7 mouse cellular contexts compared by ENCODE assay signal in genomic region chr1:165618201-165618624, GRCm38 (mm10). TPM values are rescaled to one million over a fixed set of nuclear protein-coding genes. Genes with fewer than 3 reads are reported as not detected.
DNase-seq lines count a peak whose midpoint lies in the region; ATAC-seq and TF ChIP-seq lines count a peak whose summit lies in the region.

No protein-coding gene starts in this region.

- ATAC-seq in midbrain, embryonic 14.5 days (ENCODE audit: low FRiP score, low TSS enrichment), result no peak
- no peak for ATAC-seq in forebrain, embryonic 12.5 days (ENCODE audit: low FRiP score)
- ATAC-seq in heart, embryonic 13.5 days (ENCODE audit: extremely low read depth, insufficient number of reproducible peaks, low FRiP score, low TSS enrichment), result peak; percentile 59; the same call in 1 of the 2 replicates
- ATAC-seq in liver, embryonic 11.5 days (replicated peaks; ENCODE audit: low FRiP score), result 0 out of 2 replicates have a peak, but pooled peaks have one; percentile 30

- TF ChIP-seq POLR2A in thymus, adult 2 months (IDR thresholded peaks at IDR 0.05; ENCODE audit: control insufficient read depth, extremely low read depth, insufficient read depth, low read length, poor library complexity), result no peak

- 63% methylated on average over 9 of the region's 9 CpGs for WGBS in midbrain, embryonic 10.5 days
- WGBS in midbrain, embryonic 14.5 days, result 48% methylated on average over 9 of the region's 9 CpGs
- 59% methylated on average over 9 of the region's 9 CpGs for WGBS in forebrain, embryonic 12.5 days
- 22% methylated on average over 9 of the region's 9 CpGs for WGBS in heart, embryonic 13.5 days
- WGBS in liver, embryonic 11.5 days, result 63% methylated on average over 9 of the region's 9 CpGs
- 86% methylated on average over 9 of the region's 9 CpGs for WGBS in thymus, adult 2 months

- peaks cover 55% of the 10 kb centered on the region for H3K36me3 ChIP-seq in midbrain, embryonic 10.5 days
- H3K36me3 ChIP-seq in midbrain, embryonic 14.5 days (ENCODE audit: control insufficient read depth, insufficient read depth, low read length), result peaks cover 10% of the 10 kb centered on the region
- H3K36me3 ChIP-seq in forebrain, embryonic 12.5 days (replicated peaks), result peaks cover 30% of the 10 kb centered on the region
- H3K36me3 ChIP-seq in heart, embryonic 13.5 days, result peaks cover 38% of the 10 kb centered on the region
- H3K36me3 ChIP-seq in liver, embryonic 11.5 days (ENCODE audit: control insufficient read depth, insufficient read depth, low read length), result peaks cover 6% of the 10 kb centered on the region; the same call in 1 of the 2 replicates
- no peaks in the 10 kb centered on the region for H3K36me3 ChIP-seq in thymus, adult 2 months (ENCODE audit: control insufficient read depth, insufficient read depth, low read length)

- TF ChIP-seq CTCF in thymus, adult 2 months (IDR thresholded peaks at IDR 0.05; ENCODE audit: borderline replicate concordance, control insufficient read depth, extremely low read depth, insufficient read depth, low read length, poor library complexity), result no peak

- H3K4me3 ChIP-seq in midbrain, embryonic 10.5 days, result no peak overlapping the region
- H3K4me3 ChIP-seq in midbrain, embryonic 14.5 days (replicated peaks; ENCODE audit: low read depth, low read length), result no peak overlapping the region
- no peak overlapping the region for H3K4me3 ChIP-seq in forebrain, embryonic 12.5 days (replicated peaks)
- H3K4me3 ChIP-seq in heart, embryonic 13.5 days, result 0 out of 2 replicates have a peak overlapping the region, but pooled peaks have one; percentile 3
- no peak overlapping the region for H3K4me3 ChIP-seq in liver, embryonic 11.5 days (ENCODE audit: low read depth, low read length)
- no peak overlapping the region for H3K4me3 ChIP-seq in thymus, adult 2 months (ENCODE audit: control insufficient read depth, insufficient read depth, low read length)

- no peak overlapping the region for H3K9ac ChIP-seq in midbrain, embryonic 14.5 days (replicated peaks; ENCODE audit: low read length)
- no peak overlapping the region for H3K9ac ChIP-seq in forebrain, embryonic 12.5 days
- peak overlapping the region; percentile 47 for H3K9ac ChIP-seq in heart, embryonic 13.5 days
- no peak overlapping the region for H3K9ac ChIP-seq in liver, embryonic 11.5 days (ENCODE audit: low read depth, low read length)

- H3K27me3 ChIP-seq in midbrain, embryonic 10.5 days (ENCODE audit: low read depth, poor library complexity, severe bottlenecking), result no peaks in the 10 kb centered on the region
- H3K27me3 ChIP-seq in midbrain, embryonic 14.5 days (ENCODE audit: control insufficient read depth, insufficient read depth, low read length), result no peaks in the 10 kb centered on the region
- H3K27me3 ChIP-seq in forebrain, embryonic 12.5 days, result no peaks in the 10 kb centered on the region
- H3K27me3 ChIP-seq in heart, embryonic 13.5 days (replicated peaks), result no peaks in the 10 kb centered on the region
- H3K27me3 ChIP-seq in liver, embryonic 11.5 days (replicated peaks; ENCODE audit: control insufficient read depth, insufficient read depth, low read length), result no peaks in the 10 kb centered on the region
- no peaks in the 10 kb centered on the region for H3K27me3 ChIP-seq in thymus, adult 2 months (ENCODE audit: control insufficient read depth, insufficient read depth, low read length)

- peak overlapping the region; percentile 78 for H3K27ac ChIP-seq in midbrain, embryonic 10.5 days (replicated peaks)
- no peak overlapping the region for H3K27ac ChIP-seq in midbrain, embryonic 14.5 days (replicated peaks; ENCODE audit: low read depth, low read length)
- peak overlapping the region; percentile 43 for H3K27ac ChIP-seq in forebrain, embryonic 12.5 days
- peak overlapping the region; percentile 87 for H3K27ac ChIP-seq in heart, embryonic 13.5 days (replicated peaks)
- H3K27ac ChIP-seq in liver, embryonic 11.5 days (ENCODE audit: low read depth, low read length), result peak overlapping the region; percentile 72
- H3K27ac ChIP-seq in thymus, adult 2 months (ENCODE audit: control insufficient read depth, insufficient read depth, low read length), result no peak overlapping the region

- peaks cover 33% of the 10 kb centered on the region for H3K4me1 ChIP-seq in midbrain, embryonic 10.5 days
- peaks cover 12% of the 10 kb centered on the region; the same call in 1 of the 2 replicates for H3K4me1 ChIP-seq in midbrain, embryonic 14.5 days (ENCODE audit: control insufficient read depth, insufficient read depth, low read length)
- peaks cover 21% of the 10 kb centered on the region for H3K4me1 ChIP-seq in forebrain, embryonic 12.5 days
- peaks cover 49% of the 10 kb centered on the region for H3K4me1 ChIP-seq in heart, embryonic 13.5 days
- peaks cover 18% of the 10 kb centered on the region for H3K4me1 ChIP-seq in liver, embryonic 11.5 days (replicated peaks; ENCODE audit: control insufficient read depth, insufficient read depth, low read length)
- no peaks in the 10 kb centered on the region for H3K4me1 ChIP-seq in thymus, adult 2 months (replicated peaks; ENCODE audit: control insufficient read depth, insufficient read depth, low read length)

- H3K4me2 ChIP-seq in midbrain, embryonic 14.5 days (ENCODE audit: low read length), result no peak overlapping the region
- no peak overlapping the region for H3K4me2 ChIP-seq in forebrain, embryonic 12.5 days
- H3K4me2 ChIP-seq in heart, embryonic 13.5 days, result peak overlapping the region; percentile 54
- no peak overlapping the region for H3K4me2 ChIP-seq in liver, embryonic 11.5 days

- peak; percentile 24 for DNase-seq in midbrain, embryonic 10.5 days (ENCODE audit: low spot score)
- DNase-seq in midbrain, embryonic 14.5 days, result no peak
- no peak for DNase-seq in liver, embryonic 11.5 days (ENCODE audit: low spot score)
- no peak for DNase-seq in thymus, adult 2 months
- DNase-seq in thymus, postnatal 14 days, result no peak

- peaks cover 12% of the 10 kb centered on the region; the same call in 1 of the 2 replicates for H3K9me3 ChIP-seq in midbrain, embryonic 10.5 days (replicated peaks)
- H3K9me3 ChIP-seq in midbrain, embryonic 14.5 days (ENCODE audit: control insufficient read depth, low read length), result peaks cover 3% of the 10 kb centered on the region; the same call in 1 of the 2 replicates
- 0 out of 2 replicates have a peak, but pooled peaks cover 3% of the 10 kb centered on the region for H3K9me3 ChIP-seq in forebrain, embryonic 12.5 days
- 0 out of 2 replicates have a peak, but pooled peaks cover 8% of the 10 kb centered on the region for H3K9me3 ChIP-seq in heart, embryonic 13.5 days
- H3K9me3 ChIP-seq in liver, embryonic 11.5 days (ENCODE audit: control insufficient read depth, low read length), result no peaks in the 10 kb centered on the region

RNA-seq across cellular contexts. Expression of gene Mpzl1, which starts 16.1 kb away (rescaled TPM):
- polyA plus RNA-seq in midbrain, embryonic 10.5 days (2016; fragmentation: Nextera tagmentation; extraction: Ambion mirVana), result 134 TPM in 2 replicates
- 138 and 159 TPM in 2 replicates for polyA plus RNA-seq in midbrain, embryonic 14.5 days (2014; fragmentation: Nextera tagmentation; extraction: Ambion mirVana)
- 125 and 126 TPM in 2 replicates for polyA plus RNA-seq in forebrain, embryonic 12.5 days (2016; fragmentation: Nextera tagmentation; extraction: Ambion mirVana)
- polyA plus RNA-seq in heart, embryonic 13.5 days (2015; fragmentation: Nextera tagmentation; extraction: Ambion mirVana), result 106 and 116 TPM in 2 replicates
- polyA plus RNA-seq in liver, embryonic 11.5 days (2014; fragmentation: Nextera tagmentation; extraction: Ambion mirVana), result 85.7 and 89.5 TPM in 2 replicates
- polyA plus RNA-seq in thymus, adult 2 months (2012; rRNA removed), result 4.6 and 5.9 TPM in 2 replicates

Comparison
In these comparisons a context has a peak if more than half of its experiments do, and no peak if none do; other contexts are left out.
1. H3K27ac ChIP-seq: peak in midbrain, embryonic 10.5 days (single experiment), forebrain, embryonic 12.5 days (single experiment), heart, embryonic 13.5 days (single experiment) and liver, embryonic 11.5 days (single experiment); none in midbrain, embryonic 14.5 days (single experiment) and thymus, adult 2 months (single experiment).
2. ATAC-seq: peak in heart, embryonic 13.5 days (single experiment) and liver, embryonic 11.5 days (single experiment); none in midbrain, embryonic 14.5 days (single experiment) and forebrain, embryonic 12.5 days (single experiment).
3. RNA of gene Mpzl1, which starts 16.1 kb away (polyA plus RNA-seq): 138 to 159 TPM in midbrain, embryonic 14.5 days, 134 TPM in midbrain, embryonic 10.5 days, 125 to 126 TPM in forebrain, embryonic 12.5 days, 106 to 116 TPM in heart, embryonic 13.5 days and 85.7 to 89.5 TPM in liver, embryonic 11.5 days; 4.6 to 5.9 TPM in thymus, adult 2 months; every median in the first group is over 10 times any median in the second.